Mouse (Mus musculus): ENCODE results near the gene Mrgpre.

The Mrgpre gene

DNA sequence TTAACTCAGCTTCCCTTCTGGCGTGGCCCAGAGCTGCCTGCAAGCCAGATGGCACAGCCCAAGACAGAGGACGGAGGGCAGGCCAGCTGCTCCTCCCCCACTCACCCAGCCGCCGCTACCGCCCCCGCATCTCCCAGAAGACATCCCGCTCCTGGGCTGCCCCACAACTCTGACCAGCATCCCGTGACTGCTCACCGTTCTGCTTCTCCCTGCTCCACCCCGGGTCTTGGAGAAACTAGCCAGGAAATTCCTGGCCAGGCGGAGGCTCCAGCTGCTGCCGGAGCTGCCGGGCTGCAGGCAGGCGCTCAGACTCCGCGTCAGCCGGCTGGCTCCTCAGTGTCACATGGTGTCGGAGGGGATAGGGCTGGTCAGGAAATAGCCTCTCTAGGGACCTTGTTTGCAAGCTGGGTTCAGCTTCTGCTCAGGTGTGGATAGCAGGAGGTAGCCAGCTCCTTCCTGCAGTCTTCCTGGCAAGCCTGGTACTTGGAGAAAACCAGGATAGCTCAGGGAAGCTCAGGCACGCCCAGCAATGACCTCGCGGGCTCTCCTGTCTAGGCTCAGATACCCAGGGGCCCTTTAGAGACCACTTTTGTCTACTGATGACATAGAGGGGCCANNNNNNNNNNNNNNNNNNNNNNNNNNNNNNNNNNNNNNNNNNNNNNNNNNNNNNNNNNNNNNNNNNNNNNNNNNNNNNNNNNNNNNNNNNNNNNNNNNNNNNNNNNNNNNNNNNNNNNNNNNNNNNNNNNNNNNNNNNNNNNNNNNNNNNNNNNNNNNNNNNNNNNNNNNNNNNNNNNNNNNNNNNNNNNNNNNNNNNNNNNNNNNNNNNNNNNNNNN is at the start of gene Mrgpre:
Gene Mrgpre (minus strand): TSS at position 505 of the 834 bp plus-strand sequence.
- DNase-seq (ENCODE audit: low read depth, low spot score): peak; percentile 43

DNA sequence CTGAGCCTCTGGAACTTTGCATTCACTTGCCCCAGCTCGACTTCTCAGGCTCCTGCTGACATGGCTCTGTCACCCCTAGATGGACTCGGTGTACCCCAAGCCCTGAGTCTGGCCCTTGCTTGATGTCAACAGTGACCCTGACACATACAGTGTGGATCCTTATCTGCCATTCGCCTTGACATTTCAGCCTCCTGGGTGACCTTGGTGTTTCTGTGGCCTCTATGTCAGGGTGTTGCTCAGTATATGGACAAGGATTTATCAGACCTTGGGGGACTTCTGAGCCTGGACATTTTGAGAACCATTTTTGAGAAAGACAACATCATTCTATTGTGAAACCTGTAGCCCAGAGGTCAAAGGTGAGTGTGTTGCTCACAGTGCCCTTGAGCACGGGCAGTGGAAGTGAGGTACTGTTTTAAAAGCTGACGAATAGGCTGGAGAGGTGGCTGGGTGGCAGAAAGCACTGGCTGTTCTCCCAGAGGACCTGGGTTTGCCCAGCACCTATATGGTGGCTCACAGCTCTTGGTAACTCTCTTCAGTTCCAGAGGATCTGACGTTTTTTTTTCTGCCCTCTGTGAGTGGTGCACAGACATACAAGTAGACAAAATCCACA is 49.4 kb upstream of the Mrgpre start:
- no peak for DNase-seq (ENCODE audit: low read depth, low spot score)

DNA sequence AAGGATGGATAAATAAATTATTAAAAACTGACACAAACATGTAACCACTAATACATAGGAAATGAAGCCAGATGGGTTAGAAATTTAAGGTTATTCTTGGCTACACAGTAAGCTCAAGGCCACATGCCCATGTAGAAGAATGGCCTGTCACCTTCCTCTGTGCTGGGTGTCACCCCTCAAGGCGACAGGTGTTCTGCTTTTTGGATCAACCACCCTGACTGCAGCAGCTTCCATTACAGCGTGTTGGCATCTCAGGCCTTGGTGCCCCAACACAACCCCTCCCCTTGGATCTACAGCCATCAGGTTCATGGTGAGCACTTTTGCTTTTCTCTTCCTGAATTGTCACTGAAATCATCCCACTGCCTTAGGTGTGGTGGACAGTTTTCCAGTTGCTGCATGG is 48.3 kb upstream of the Mrgpre start:
- DNase-seq (ENCODE audit: low read depth, low spot score): no peak

DNA sequence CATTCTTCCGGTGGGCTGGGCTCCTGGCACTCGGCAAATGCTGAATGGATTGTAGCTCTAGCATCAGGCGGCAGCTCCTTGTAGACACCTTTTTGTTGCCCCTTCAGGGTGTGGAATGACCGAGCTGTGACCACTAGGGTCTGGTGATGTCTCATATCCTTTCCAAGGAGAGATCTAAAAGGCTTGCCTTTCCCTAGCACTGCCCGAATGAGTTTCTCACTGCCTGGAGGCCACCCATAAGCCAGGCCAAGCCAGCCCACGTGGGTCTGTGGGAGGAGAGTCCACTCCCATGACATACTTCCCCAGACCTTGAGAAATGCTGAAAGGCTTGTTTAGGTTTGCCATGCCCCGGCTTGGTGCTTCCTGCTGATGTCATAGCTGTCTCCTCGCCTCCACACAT is 47.9 kb upstream of the Mrgpre start:
- DNase-seq (ENCODE audit: low read depth, low spot score): no peak

DNA sequence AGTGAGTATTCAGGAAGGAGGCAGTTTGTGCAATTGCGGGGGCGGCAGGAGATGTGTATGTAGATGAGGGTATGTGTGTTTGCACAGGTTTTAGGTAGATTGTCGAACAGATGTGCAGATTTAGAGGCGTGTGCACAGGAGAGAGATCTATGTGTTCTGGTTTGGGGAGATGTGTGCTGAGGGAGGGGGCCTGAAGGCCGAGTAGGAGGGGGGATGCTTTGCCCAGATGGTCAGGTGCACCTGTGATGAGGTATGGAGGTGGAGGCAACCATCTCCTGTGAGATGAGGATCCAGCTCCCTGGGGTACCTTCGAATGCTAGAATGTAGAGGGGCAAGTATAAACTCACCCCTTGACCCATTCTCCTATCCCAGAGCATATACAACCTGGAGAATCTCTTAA is 46.1 kb upstream of the Mrgpre start:
- no peak for DNase-seq (ENCODE audit: low read depth, low spot score)

DNA sequence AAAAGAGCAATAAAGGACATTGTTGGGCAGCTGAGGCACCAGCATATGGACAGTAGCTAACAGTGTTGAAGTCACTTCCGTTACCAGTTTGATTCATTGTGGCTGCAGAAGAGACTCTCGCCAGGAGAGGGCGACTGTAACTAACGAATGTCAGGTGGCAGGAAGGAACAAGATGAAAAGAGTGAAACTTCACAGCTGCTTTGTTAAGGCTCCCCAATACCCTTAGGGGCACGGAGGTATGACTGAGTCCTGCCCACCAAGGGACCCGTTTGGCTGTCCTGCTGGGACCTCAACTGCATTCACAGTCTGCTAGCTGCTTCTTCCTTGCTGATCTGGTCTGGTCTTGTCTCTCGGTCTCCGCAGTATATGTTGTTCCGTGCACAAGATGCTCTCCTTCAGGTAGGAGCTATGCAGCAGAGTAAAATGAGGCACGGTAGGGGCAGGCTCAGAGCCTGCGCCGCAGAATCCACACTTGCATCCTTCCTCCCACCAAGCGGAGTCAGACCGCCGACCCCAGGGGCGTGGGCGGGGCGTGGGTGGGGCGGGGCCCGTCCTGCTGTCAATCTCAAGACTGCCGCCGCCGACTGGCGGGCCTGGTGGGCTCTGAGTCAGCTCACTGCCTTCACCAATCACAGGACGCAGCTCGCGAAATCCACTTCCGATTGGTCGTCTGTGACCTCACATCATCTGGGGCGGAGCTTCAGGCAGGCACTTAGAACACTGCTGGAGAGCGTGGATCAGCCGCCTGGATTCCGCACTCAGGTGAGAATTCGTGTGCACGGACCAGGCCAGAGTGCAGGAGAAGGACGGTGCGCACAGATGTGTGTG is 45.4 kb upstream of the Mrgpre start:
- DNase-seq (ENCODE audit: low read depth, low spot score): peak; percentile 96

DNA sequence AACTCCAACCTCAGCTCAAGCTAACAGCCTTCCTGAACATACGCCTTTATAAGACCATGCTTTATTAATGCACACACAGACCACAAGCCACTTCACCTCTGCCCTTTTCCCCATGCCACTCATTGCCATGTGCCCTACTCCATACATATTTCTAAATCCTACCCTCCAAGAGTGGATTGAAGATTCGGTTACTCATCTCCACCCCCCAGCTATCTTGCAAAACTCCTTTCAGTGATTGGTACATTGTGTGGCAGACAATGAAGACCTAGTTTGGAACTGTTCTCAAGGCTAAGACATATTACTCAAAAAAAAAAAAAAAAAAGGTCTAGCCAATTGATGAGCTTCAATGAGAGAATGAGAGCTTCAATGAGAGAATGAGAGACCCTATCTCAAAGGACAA is 42.7 kb upstream of the Mrgpre start:
- no peak for DNase-seq (ENCODE audit: low read depth, low spot score)

DNA sequence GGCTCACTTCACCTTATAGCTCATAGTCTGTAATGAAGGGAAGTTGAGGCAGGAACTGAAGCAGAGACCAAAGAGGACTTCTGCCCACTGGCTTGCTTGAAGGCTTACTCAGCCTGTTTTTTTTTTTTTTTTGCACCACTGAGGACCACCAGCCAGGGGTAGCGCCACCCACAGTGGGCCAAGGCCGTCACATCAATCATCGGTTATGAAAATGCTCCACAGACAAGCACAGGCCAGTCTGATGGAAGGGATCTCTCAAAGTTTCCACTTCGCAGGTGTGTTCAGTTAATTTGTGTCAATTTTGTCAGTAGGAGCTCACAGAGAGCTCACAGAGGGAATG is 38.9 kb upstream of the Mrgpre start:
- DNase-seq (ENCODE audit: low read depth, low spot score): no peak

DNA sequence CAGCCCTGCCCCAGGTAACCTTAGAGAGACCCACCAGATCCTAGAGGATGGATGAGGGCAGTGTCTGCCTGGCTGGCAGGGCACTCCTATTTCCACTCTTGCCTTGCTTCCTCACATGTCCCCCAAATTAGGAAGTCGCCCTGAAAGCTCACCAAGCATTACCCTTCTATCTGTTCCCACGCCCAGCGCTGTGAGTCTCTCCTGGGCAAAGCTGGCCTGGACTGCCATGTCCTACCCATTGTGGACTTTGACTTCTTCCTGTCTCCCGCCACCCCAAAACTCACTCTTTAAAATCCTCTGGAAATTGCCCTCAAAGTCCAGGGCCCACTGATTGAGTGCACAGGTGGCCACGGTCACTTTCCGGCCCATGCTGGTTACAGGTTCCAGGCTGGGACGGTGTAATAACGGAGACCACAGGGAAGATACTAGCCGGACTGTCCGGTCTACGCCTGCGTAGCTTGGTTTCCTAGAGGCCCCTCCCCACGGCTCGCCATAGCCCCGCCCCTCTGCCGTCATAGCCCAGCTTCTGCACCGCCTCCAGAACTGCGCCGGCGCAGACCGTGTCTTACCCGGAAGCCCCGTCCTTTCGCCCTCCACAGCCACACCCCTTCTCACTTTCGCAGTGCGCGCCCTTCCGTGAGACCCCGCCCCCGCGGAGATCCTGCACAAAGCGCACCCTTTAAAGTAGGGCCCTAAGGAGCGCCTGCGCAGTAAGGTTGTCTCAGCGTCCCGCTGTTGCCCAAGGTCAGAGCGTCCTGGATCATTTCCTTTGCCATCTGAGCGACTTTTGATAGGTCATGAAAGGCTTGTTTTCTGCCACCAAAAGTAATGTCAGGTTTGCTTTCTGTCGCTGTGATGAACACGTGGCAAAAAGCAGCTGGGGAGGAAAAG is 38.3 kb upstream of the Mrgpre start, which contains the start of the genes Nadsyn1 and Dhcr7:
Gene Nadsyn1 (minus strand): TSS at position 475 of the 891 bp plus-strand sequence.
Gene Dhcr7 (plus strand): TSS at position 771 of the 891 bp plus-strand sequence.
- peak; percentile 97 for DNase-seq (ENCODE audit: low read depth, low spot score)

DNA sequence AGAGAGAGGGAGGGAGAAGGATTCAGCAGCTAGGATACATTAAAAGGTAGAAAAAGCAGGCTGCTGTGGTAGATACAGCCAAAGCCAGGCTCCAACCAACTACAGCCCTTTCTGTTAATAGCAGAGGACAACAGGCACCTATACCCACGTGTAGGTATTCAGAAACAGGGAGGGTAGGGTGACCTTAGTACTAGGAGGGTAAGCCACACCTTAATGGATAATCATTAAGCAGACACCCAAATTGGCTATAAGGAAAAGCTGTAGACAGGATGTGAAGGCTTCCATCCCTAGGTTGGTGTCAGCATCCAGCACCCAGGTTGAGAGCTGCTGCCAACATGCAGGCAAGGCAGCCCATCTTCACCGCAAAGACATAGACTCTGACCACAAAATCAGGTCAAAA is 36.9 kb upstream of the Mrgpre start:
- no peak for DNase-seq (ENCODE audit: low read depth, low spot score)

DNA sequence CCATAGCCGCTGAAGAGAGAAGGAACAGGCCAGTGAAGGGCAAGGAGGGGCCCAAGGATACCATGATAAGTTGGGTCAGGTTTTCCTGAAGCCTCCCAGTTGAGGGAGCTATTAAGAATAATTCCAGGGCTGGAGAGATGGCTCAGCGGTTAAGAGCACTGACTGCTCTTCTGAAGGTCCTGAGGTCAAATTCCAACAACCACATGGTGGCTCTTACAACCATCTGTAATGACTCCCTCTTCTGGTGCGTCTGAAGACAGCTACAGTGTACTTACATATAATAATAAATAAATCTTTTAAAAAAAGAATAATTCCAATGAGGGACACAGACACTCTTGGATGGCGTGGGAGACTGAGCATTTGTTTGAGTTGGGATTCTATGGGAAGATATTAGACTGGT is 34.9 kb upstream of the Mrgpre start:
- no peak for DNase-seq (ENCODE audit: low read depth, low spot score)

DNA sequence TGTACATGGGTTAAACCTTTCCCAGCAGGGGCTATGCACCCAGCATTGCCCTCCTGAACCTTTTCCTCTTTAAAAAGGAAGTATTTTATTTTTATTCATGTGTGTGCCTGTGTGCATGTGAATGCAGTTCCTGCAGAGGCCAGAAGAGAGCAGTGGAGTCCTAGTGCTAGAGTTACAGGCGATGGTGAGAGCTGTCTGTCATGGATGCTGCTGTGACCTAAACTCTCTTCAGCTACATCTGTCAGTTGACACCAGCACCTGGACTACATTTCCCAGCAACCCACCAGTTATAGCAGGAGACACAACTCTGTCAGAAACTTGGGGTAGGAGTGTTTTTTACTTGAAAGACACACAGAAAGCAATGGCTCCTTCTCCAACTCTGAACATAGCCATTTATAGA is 24.6 kb upstream of the Mrgpre start:
- no peak for DNase-seq (ENCODE audit: low read depth, low spot score)

DNA sequence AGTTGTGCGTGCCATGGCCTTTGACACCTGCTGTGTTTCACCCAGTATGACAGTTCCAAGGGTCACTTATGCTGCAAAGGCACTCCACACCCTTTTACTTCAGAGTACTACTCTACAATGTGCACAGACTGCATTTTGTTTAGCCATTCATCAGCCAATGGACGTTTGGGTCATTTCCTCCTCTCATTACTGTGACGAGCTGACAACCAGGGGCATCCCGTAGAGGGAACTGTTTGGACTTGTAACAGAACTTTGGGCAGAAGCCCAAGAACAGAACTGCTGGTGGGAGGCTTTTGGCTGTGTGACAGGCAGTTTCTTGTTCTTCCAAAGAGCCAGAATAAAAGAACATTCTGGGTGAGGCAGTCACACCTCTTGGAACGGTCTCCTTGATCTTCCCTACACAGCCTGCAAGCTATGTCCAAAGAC is 20.9 kb upstream of the Mrgpre start:
- DNase-seq (ENCODE audit: low read depth, low spot score): no peak

DNA sequence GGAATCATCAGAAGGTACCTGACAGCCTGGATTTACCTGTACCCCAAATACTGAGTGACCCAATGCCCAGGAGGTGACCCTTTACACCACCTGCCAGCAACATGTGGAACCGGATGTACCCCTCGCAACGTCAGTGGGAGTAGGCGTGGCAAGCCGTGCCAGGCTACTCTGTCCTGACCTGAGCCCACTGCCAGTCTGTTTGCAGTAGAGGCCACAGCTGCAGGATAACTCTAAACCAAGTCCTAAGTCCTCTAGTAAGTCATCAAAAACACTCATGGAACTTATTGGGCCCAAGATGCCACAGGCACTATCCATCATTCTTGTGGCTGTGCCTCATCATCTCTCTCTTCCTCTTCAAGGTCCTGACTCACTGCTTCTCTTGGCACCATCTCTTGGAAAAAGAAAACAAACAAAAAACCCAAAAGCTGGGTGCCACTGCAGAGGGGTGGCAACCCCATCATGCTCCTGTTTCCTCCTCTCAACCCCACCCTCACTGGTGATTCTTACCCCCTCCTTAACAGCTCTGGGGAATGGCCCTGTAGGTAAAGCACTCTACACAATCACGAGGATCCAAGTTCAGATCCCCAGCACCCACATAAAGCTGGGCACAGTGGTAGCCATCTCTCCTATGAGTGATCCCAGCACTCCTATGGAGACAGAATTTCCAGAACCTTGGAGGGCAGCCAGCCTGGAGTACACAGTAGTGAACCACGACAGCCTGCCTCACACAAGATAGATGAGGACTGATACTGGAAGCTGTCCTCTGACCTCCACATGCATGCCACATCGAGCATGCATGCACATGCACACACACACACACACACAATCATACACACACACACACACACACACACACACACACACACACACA is 17.1 kb upstream of the Mrgpre start:
- DNase-seq (ENCODE audit: low read depth, low spot score): no peak

DNA sequence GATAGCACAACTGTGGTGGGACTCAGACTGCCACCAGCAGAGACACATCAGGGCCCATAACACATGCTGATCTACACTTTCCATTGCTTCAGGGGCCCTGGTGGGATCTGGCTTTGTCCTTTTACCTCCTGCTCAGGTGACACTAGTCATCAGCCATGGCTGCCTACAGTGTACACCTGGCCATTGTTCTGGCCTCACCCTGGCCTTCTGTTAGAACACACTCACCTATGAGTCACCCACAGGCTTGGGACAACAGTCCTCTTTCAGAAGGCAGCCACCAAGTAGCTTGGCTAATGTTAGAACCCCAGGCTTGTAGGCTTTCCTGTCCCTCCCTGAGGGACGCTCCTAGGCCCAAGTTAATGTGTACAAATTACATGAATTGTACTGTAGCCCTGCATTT is 16.5 kb upstream of the Mrgpre start:
- no peak for DNase-seq (ENCODE audit: low read depth, low spot score)

DNA sequence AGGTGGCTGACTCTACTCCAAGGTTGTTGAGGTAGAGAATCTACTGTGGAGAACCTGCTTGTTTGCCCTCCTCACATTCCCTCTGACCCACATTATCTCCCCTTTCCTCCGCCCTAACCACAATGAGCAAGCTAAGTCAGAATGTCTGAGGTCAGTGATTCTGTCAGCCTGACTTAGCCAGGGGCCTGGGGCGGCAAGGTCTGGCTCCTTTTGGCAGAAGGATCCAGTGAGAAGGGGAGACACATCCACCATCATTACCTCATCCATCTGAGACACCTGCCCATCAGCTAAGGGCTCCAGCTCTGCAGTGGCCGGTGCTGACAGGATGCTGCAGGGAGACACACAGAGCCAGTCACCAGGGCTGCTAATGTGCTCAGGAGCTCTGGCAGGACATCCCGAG is 14.5 kb upstream of the Mrgpre start:
- DNase-seq (ENCODE audit: low read depth, low spot score): no peak

DNA sequence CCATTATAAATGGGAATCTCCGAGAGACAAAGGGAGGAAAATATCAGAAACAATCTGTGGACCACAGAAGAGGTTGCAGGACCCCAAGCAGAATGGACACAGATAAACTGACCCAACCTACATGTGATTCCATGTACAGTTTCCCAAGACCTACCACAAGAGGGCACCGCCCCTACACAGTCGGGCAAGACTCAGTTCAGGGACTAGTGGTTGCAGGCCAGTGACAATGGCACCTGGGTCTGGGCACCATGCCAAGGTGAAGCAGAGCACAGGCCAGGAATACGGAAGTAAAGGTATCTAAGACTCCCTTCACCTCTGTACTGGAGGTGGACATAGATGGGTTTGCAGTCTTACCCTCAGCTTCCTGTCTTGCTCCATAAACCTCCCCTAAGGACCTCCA is 8.8 kb upstream of the Mrgpre start:
- DNase-seq (ENCODE audit: low read depth, low spot score): no peak

DNA sequence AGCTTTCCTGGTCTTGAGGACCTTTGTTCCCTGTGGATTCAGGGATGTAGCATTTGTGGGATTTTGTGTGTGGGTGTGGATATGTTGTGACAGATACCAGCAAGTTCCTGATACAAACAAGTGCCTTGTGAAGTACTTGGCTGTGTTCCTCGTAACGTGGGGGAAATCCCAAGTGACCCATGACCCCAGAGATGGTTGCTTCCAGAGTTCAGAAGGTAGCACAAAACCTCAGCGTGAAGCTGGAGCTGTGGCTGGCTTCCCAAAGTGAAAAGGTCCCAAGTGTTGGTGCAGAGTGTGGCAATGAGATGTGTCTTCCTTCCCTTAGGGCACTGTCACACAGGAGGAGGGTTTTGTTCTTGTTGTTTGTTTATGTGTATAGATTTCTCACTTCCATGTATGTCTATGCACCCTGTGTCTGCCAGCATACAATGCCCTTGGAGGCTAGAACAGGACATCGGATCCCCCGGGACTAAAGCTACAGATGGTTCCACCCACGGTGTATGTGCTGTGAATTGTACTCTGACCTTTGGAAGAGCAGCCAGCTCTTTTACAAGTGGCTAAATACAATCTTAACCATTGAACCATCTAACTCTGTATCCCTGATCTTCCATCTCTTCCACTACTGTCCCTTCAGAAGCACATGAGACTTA is 8.2 kb upstream of the Mrgpre start:
- no peak for DNase-seq (ENCODE audit: low read depth, low spot score)

DNA sequence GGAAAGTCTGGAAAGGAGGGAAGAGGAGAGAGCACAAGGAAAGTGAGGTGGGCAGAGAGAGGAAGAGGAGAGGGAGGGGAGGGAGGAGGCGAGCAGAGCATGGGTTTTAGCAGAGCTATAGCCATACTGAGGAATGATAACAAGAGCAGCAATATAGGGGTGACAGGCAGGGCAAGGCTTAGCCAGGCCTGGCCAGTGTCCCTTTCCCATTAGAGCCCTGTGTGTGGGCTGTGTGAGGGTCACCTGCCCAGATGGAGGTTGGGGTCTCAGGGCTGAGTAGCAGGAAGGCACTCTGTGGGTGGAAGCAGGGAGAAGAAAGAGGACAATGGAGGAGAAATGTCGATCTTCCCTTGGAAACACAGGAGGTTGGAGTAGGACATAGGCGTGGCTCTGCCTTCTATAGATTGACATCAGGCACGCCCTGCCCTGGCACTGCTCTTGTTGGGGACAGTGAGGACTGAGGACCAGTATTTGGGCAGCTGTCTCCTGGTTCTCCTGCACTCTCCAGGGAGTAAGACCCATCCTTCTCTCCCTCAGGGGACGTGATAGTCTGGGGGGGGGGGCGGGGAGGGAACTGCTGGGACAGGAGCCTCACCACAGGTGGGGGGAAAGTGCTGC is 813 bp downstream of the Mrgpre start:
- no peak for DNase-seq (ENCODE audit: low read depth, low spot score)

Data from telencephalon, adult 2 months (tissue).